Mouse (Mus musculus): ENCODE data around the gene Angel1. TPM values are rescaled to one million over a fixed set of nuclear protein-coding genes. Genes with fewer than 3 reads are reported as not detected.

Angel1 gene
- 1 to 10 TPM; 3.4 to 6.3 (median 4.8) TPM for total RNA-seq (2022)

DNA sequence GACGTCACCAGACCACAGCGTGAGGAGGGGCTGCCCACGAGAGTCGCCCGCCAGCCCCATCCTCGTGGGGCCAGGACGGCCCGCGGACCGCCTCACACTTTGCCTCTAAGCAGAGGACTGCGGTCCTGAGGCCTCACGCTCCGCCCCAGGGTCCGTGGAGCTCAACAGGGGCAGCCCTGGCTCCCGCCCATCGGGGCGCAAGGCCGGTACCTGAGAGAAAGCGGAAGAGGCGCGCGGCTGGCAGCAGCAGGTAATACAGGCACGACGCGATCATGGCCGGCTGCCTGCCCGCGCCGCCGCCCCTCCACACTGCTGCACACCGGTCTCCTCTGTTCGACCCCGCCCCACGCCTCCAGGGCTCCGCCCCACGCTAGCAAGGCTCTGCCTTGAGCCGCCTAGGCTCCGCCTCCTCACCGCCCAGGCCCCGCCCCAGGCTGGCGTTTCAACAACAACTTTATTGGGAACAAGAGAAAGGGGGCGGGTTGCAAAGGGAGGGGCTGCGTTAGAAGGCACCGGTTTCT is at the start of gene Angel1:
Gene Angel1 (minus strand): TSS at position 341 of the 521 bp plus-strand sequence.
- peak; percentile 97 for DNase-seq (ENCODE audit: low spot score in 2 of 2)

DNA sequence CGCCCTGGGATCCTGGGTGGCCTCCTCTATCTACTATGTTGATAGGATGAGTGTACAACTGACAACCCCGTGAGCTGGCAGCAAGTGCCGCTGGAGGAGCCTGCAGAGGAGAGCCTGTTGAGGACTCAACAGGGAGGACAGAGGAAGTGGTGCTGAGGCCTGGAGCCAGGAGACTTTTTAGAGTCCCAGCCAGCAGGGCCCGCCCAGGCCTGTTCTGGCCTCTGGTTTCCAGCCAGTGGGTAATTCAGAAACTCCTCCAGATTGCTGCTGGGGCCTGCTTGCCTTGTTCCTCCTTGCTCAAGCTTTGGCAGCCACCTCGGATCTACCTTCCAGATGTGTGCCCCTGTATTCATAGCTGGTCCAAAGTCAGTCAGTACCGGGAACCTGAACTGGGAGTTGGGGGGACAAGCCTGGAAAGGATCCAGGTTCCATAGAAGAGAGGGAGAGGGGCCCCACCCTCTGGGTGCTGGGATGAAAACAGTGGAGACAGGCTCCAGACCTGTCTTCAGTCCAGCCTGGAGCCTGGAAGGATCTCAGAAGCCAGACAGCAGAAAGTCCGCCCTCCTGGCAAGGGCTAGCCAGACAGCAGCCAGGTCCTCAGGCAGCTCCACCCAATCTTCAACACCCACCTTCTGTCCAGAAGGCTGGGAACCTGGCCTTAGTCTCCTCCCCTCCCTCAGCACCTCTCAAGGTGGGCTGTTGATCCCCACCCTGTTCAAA is 49.5 kb upstream of the Angel1 start:
- DNase-seq (ENCODE audit: low spot score in 2 of 2), result peak; percentile 63 to 79

DNA sequence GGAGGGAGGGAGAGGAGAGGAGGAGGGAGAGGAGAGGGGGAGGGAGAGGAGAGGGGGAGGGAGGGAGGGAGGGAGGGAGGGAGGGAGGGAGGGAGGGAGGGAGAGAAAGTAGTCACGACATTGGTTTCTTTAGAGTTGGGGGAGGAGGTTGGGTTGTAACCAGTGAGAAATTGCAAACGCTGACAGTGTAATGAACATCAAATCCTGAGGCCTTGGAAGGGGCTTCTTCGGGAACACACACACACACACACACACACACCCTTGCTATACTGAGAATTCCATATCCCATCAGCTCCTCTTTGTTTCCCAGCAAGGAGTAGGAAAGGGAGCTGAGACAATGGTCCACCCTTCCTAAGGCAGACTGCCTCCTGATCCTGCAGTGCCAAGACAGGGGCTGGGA is 46.3 kb upstream of the Angel1 start:
- no peak for DNase-seq (ENCODE audit: low spot score in 2 of 2)

DNA sequence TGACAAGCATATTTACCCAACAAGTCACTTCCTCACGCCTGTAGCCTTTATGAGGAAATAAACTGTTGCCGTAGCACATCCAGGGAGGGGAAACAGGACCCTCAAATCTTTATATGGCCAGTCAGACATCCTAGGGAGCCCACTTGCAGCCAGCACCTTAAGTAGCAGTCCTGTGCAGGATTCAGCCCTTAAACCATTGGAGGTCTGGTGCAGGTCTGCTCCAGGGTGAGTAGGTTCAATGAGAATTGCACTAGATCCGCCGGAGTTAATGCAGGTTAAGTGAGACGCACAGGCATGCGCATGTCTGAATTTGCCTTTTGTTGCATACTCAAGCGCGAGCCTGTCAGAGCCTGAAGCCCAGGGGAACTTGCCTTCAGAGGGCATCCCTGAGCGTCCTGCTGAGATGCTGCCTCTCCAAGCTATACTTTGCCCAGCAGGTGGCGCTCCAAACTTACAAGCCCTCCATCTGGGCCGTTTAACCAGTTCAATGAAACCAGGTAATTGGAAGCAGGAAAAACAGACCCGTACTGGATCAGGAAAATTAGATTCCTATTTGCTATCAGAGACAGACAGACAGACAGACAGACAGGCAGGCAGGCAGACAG is 45.7 kb upstream of the Angel1 start:
- peak; percentile 78 to 86 for DNase-seq (ENCODE audit: low spot score in 2 of 2)

DNA sequence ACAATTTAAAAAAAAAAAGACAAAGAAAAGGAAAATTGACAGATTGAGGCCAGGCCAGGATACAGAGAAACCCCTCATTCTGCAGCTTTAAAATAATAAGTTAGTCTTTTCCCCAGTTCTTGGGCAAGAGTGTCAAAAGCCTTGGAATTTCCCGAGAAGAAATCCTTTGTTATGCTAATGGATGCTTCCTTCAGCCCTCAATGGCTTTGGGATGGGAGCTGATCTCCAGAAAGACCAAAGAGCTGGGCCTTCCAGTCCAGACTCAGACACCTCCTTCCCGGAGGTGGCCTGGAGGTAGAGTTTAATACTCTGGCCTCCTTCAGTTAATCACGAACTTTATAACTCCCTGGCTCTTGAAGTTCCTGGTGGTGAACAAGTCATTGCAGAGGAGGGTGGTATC is 44.7 kb upstream of the Angel1 start:
- no peak for DNase-seq (ENCODE audit: low spot score in 2 of 2)

DNA sequence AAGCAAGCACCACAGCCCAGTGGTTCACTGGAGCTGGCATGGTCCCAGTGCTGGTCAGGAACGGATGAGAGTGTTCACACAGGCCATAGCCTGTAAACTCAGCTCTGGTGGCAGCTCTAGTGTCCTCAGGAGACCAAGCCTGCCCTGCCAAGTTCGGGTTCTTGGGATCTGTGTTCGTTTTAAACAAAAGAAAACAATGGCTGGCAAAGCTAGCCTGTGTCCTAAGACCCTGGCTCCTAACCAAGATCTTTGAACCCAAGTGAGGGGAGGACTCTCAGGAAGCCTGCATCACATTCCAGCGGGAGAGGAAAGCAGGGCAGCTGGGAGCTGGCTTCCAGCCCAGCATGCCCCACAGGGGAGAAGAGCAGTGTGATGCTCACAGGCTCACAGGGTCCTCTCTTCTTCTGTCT is 44.0 kb upstream of the Angel1 start:
- DNase-seq (ENCODE audit: low spot score in 2 of 2), result peak; percentile 63 to 74

DNA sequence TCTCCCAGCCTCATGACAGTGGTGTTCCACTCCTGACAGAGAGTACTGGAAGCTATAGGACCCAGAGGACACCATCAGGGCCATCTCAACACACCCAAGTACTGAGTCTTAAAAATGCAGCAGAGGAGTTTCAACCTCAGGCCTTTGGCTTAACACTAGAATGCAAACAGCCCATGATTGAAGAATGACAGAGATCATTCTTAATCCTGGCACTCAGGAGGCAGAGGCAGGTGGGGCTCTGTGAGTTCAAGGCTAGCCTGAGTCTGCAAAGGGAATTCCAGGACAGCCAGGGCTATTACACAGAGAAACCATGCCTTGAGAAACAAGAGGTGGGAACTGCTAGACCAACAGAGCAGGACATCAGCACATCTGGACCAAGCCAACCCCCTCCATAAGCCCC is 43.6 kb upstream of the Angel1 start:
- DNase-seq (ENCODE audit: low spot score in 2 of 2), result no peak

DNA sequence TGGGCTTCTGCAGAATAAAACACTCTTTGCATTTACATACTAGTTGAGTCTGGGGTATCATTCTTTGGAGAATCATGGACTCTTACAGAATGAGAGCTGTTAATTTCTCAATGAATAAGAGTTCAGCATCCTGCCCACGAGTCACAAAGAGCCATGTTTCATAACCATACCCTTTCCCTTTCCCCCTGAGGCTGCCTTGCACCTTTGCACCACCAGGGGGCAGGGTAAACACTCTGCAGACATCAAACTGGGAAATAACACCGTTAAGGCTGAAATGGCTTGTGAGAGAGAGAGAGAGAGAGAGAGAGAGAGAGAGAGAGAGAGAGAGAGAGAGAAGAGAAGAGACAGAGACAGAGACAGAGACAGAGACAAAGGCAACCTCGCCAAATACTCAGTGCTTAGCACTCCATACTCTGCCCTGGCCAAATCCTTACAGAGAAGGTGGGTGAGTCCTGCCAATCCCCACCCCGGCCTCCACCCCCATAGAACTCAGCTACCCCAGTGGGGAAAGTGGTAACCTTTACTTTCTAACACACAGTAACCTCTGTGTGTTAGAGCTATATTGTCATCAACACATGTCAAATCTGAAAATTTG is 42.8 kb upstream of the Angel1 start:
- peak; percentile 78 to 81 for DNase-seq (ENCODE audit: low spot score in 2 of 2)

DNA sequence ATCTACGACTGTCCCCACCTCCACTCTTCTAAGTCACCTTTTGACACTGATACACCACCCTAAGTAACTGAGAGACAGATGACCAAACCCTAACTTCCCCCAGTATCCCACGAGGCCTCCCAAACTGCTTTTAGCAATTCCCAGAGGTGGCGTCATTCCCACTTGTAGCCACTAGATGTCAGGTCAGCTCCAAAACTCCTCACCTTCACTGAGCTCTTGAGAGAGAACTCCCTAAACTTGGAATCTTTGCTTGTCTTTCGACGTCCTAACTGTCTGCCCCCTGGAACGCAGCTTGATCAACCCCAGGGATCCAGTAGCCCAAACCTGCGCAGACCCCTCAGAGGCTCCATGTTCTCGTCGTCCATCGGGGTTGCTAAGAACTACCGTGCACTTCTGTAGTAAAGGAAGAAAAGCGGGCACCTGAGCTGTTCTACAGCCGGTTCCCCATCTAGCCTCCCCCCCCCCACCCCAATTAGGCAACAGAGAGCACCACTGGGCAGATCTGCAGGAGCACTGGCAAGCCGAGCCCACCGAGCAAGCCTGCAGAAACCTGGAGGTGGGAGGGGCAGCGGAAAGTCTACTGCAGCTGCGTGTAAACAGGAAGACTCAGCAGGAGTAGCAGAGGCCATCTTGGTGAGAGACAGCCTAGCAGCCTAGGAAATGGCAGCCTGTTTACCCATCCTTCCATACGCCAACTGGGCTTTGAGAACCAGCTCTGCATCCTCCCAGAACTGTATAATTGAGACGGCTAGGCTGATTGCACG is 41.8 kb upstream of the Angel1 start:
- DNase-seq (ENCODE audit: low spot score in 2 of 2), result peak; percentile 23

DNA sequence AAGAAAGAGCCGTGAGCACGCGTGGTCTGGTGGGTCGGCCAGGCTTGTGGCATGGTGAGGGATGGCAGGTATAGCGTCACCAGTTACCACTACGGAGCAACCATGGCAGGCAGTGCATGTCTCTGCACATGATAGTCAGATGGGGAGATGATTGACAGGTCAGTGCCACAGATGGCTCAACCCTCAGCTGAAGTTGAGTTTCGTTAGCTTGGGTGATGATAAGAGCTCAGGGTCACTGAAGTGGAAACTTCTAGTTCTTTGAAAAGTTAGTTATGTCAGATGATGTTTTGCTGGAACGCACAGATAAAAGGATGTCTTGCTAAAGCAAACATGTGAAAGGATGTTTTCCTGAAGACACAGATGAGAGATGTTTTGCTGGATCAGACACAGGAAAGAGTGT is 40.2 kb upstream of the Angel1 start:
- DNase-seq (ENCODE audit: low spot score in 2 of 2), result no peak

DNA sequence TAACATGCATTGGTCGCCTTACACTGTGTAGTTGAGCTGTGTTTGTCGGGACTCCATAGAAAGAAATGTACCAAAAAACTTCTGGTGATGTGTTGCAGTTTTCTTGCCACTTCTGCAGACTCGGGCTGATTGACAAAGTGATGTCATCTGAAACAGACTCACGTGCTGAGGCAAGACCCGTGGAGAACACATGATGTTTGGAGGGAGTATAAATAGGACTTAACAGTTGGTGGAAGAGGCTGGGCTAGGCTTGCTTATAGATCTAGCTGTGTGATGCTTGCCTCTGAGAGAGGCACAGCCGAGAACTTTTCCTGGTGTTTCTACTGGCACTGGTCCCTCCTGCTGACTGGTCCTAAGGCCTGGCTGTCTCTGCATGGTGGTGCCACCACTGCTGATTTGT is 37.8 kb upstream of the Angel1 start:
- DNase-seq (ENCODE audit: low spot score in 2 of 2), result no peak

DNA sequence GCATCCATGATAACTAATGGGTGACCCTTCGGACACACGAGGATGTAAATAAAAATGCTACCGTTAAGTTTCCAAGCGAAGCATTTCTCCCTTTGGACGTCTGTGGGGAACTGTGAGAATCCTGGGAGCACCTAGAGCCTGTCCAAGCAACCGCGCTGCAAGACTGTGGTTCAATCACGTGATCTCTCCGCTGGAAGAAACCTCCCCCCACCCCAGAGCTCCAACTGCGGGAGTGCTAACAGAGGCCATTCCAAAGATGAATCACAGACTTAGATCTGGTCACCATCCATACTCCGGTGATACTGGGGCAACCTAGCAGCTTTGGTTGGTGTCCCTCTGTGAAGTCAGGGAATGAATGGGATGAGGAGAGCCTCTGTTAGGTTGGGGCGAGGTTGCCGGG is 34.8 kb upstream of the Angel1 start:
- no peak for DNase-seq (ENCODE audit: low spot score in 2 of 2)

DNA sequence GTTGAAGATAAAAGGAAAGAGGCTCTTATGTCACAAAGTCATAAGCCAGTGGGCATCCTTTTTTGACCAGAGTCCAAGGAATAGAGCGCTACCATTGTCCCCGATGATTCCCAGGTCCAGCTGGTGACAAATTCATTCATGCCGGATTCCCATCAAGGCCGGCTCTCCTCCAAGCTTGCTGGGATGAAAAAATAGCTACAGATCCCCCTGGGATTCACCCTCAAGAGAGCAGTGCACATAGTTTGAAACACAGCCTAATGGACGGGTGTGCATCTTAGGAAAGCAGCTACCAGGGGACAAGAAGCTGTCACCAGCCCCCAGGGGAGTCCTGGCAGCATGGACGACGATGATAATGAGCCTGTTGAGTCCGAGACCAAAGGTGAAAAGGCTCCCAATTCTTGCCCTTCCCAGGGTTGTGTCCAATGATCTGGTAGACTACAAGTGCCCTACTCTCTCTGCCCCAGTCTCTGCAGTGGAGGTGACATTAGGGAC is 8.1 kb upstream of the Angel1 start, which contains the start of gene Lrrc74a:
Gene Lrrc74a (plus strand): TSS at position 51 of the 492 bp plus-strand sequence.
- DNase-seq (ENCODE audit: low spot score in 2 of 2), result no peak

DNA sequence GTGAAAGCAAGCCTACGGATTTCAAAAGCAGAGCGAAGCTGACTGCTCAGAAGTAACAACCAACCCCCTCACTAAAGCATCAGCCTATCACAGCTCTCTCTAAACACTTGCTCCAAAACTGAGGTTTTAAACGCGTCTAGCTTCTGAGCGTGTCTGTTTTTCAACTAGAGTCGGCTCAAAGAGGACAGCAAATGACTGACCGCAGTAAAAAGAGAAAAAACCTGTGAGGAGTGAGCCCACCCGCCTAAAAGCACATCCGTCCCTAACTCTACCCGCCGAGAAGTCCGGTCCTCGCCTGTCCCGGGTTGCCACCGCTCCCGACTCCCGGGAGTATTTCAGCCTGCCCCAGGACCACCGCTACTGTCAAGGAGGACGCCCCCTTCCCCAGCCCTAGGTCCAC is 554 bp downstream of the Angel1 start:
- no peak for DNase-seq (ENCODE audit: low spot score in 2 of 2)

DNA sequence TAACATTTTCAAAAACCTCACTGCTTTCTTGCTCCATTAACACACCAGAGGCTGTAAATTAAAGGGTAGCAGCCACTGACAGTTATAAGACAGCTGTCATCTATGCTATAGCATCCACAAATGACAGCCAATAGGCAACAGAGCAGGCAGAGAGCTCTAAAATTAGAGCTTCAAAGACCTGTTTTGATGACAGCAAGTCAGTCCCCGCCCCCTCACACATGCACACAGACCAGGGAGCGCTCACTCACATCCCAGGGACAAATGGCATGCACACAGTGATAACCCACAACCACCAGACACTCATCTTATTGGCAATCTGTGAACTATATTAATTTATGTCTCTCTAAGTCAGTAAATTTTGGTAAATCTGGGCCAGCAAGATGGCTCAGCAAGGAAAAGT is 2.0 kb downstream of the Angel1 start:
- no peak for DNase-seq (ENCODE audit: low spot score in 2 of 2)

DNA sequence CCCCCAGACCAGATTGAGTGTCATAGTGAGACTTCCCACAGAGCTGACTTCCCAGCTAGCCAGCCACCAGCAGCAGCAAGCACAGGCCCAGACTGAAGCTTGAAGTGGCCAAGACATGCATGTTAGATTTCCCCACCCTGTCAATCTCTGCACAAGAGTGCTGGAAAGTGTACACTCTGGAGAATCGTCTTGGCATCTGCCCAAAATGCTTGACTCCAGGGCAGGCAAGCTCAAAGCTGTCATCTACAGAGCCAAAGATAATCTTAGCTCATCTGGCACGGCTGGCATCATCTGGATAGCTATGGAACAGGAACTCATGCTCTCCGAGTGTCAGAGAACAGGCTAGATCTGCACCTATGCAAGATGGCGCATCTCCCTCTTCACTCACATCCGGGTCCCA is 4.8 kb downstream of the Angel1 start:
- DNase-seq (ENCODE audit: low spot score in 2 of 2), result no peak

DNA sequence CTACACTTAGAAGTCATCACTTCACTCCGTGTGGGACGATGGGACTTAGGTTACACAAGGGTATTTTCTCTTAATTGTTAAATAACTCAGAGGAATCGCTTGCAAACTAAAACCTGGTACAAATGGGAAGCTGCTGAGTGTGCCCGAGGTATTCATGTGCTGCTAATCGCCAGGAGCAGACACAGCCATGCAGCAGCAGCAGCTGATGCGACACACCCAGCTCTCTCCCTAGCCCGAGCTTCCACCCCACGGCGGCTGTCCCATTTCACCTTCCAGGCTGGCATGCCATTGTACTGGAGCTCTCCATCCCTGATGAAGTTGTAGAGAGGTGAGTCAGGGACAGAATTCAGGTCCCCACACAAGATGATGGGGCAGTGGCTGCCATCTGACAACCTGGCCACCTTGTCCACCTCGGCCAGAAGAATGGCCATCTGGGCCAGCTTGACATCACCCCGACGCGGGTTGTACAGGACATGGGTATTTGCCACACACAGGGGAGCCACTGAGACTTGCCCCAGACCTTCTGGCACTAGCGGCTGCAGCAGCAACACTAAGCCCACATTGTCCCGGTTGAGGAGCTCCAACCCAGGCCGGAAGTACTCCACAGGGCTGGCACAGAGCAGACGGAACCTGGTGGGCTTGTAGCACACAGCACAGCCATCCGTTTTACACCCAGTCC is 6.2 kb downstream of the Angel1 start:
- no peak for DNase-seq (ENCODE audit: low spot score in 2 of 2)

DNA sequence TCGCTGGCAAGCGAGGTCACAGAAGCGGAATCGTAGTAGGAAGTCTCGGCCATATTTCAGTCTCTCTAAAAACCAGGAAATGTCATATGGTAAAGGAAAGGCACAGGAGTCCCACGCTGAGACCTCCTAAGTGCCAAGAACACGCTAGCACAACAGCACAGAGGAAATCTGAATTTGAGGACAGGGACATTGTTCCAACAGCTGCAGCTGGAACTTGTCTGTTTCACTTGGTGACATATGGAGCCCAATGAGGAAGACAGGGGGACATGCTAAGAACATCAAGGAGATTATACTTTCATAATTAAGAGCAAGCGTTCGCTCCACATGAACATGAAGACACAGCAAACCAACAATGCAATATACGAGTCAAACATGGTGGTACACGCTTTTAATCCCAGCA is 9.3 kb downstream of the Angel1 start:
- no peak for DNase-seq (ENCODE audit: low spot score in 2 of 2)

DNA sequence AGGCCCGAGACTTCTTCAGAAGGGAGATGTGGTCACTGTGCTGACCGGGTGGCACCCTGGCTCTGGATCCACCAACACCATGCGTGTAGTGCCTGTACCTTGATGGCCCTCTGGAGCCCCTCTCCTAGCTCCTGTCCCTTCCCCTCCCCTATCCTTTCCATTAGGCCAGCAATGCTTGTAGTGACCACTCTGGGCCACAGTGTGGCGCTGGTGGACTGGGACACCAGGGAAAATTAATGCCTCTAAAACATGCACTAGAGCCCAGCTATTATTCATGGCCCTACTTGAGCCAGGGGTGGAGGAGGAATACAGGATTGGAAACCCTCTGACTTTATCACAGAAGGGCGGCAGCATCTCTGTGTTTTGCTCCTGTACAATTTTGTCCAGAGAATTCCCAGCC is 10.9 kb downstream of the Angel1 start:
- peak; percentile 37 to 45 for DNase-seq (ENCODE audit: low spot score in 2 of 2)

DNA sequence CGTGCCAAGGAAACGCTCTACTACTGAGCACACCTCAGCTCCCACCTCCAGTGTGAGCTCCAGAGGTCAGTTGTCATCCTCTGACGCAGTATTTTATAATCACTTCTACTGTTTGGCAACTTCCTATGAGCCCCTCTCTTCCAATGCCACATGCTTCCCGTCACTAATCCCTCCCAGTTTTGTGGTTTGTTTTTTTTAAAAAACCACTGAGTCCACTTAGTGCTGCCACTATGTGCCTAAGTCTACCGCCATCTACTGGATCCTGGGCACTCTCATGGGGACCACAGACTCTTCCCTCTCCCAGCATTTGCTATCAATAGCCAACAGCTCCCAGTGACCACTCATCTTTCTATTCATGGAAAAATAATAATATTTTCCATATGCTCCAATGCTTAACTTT is 12.2 kb downstream of the Angel1 start:
- DNase-seq (ENCODE audit: low spot score in 2 of 2), result no peak

DNA sequence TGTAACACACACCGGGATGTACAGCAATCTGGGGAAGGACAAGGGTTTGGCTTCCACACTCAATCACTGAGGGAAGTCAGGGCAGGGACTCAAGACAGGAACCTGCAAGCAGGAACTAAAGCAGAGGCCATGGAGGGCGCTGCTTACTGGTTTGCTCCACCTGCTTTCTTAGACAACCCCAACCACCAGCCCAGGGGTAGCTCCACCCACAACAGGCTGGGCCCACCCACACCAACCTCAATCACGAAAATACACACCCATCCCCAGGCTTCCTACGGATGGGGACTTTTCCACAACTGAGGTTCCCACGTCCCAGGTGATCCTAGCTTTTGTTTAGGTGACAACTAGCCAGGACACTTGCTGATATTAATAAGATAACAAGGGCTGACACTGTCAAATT is 20.4 kb downstream of the Angel1 start:
- no peak for DNase-seq (ENCODE audit: low spot score in 2 of 2)
